Mouse (Mus musculus) C2C12 (cell line): ENCODE results near the gene Peli2.

Experiments used
- CEBPB ChIP-seq: IDR thresholded peaks from one replicate; pipeline ENCODE4 v1.6.1; 2011; ENCODE audit warnings: low read depth, mild to moderate bottlenecking, control low read depth, moderate library complexity
- CTCF ChIP-seq: IDR thresholded peaks from one replicate; pipeline ENCODE4 v1.5.1; 2011; ENCODE audit not compliant: control insufficient read depth, insufficient read depth, insufficient read length
- MAX ChIP-seq: IDR thresholded peaks from one replicate; pipeline ENCODE4 v1.6.1; 2011; ENCODE audit warnings: mild to moderate bottlenecking, control low read depth
- MYOG ChIP-seq: IDR thresholded peaks from one replicate; pipeline ENCODE4 v1.6.1; 2011; ENCODE audit not compliant: control insufficient read depth, insufficient read length; ENCODE audit errors: extremely low read depth
- USF1 ChIP-seq: IDR thresholded peaks from one replicate; pipeline ENCODE4 v1.6.1; 2011; ENCODE audit warnings: low read depth, mild to moderate bottlenecking, control low read depth, moderate library complexity

- TF ChIP-seq CTCF, result no peak
- no peak for TF ChIP-seq MYOG
- no peak for TF ChIP-seq CEBPB
- TF ChIP-seq USF1, result no peak
- TF ChIP-seq MAX, result no peak
Measured at GRCm38 (mm10) chr14:48278291-48278690, 157.7 kb downstream of the Peli2 start.
